Mouse (Mus musculus) testis, postnatal 10 days (tissue): ENCODE data around the gene Sh2d3c.

Experiments used
- DNase-seq: peaks from one replicate; pipeline ENCODE4 v3.0.0; 2021; ENCODE audit warnings: low spot score

Gene Sh2d3c

GRCm38 (mm10) chr2:32720681-32721229 is at the start of gene Sh2d3c:
Gene Sh2d3c (plus strand): TSS chr2:32721055.
- no peak for DNase-seq

GRCm38 (mm10) chr2:32671147-32671546 is 49.7 kb upstream of the Sh2d3c start:
- DNase-seq, result no peak

GRCm38 (mm10) chr2:32671907-32672595 is 48.8 kb upstream of the Sh2d3c start:
- no peak for DNase-seq

- DNase-seq, result no peak
Observed at GRCm38 (mm10) chr2:32673176-32673917, 47.5 kb upstream of the Sh2d3c start.

GRCm38 (mm10) chr2:32676821-32677220 is 44.0 kb upstream of the Sh2d3c start:
- no peak for DNase-seq

- DNase-seq, result no peak
Observed at GRCm38 (mm10) chr2:32677683-32678082, 43.2 kb upstream of the Sh2d3c start.

GRCm38 (mm10) chr2:32680051-32680451 is 40.8 kb upstream of the Sh2d3c start:
- peak; percentile 74 for DNase-seq

- no peak for DNase-seq
Observed at GRCm38 (mm10) chr2:32680961-32681650, 39.7 kb upstream of the Sh2d3c start.

GRCm38 (mm10) chr2:32681754-32682153 is 39.1 kb upstream of the Sh2d3c start:
- no peak for DNase-seq

- no peak for DNase-seq
Observed at GRCm38 (mm10) chr2:32682721-32683417, 38.0 kb upstream of the Sh2d3c start.

GRCm38 (mm10) chr2:32683701-32684100 is 37.2 kb upstream of the Sh2d3c start:
- no peak for DNase-seq

- DNase-seq, result no peak
Observed at GRCm38 (mm10) chr2:32684681-32685428, 36.0 kb upstream of the Sh2d3c start.

- no peak for DNase-seq
Observed at GRCm38 (mm10) chr2:32685807-32686206, 35.0 kb upstream of the Sh2d3c start.

GRCm38 (mm10) chr2:32686640-32687039 is 34.2 kb upstream of the Sh2d3c start:
- peak; percentile 47 for DNase-seq

- no peak for DNase-seq
Observed at GRCm38 (mm10) chr2:32687562-32687961, 33.3 kb upstream of the Sh2d3c start.

- DNase-seq, result peak; percentile 95
Observed at GRCm38 (mm10) chr2:32689420-32689819, 31.4 kb upstream of the Sh2d3c start.

GRCm38 (mm10) chr2:32691041-32691440 is 29.8 kb upstream of the Sh2d3c start:
- DNase-seq, result no peak

- DNase-seq, result no peak
Observed at GRCm38 (mm10) chr2:32692496-32692895, 28.4 kb upstream of the Sh2d3c start.

GRCm38 (mm10) chr2:32693282-32693681 is 27.6 kb upstream of the Sh2d3c start:
- no peak for DNase-seq

- DNase-seq, result peak; percentile 97
Observed at GRCm38 (mm10) chr2:32693823-32694411, 26.9 kb upstream of the Sh2d3c start.

- DNase-seq, result no peak
Observed at GRCm38 (mm10) chr2:32694691-32695090, 26.2 kb upstream of the Sh2d3c start.
